Mouse (Mus musculus) thymus, adult 2 months (tissue): ENCODE data around the gene Tubgcp3. TPM values are rescaled to one million over a fixed set of nuclear protein-coding genes. Genes with fewer than 3 reads are reported as not detected.
"Not testable (repeated sequence)": the region's sequence is repeated elsewhere in the genome, so short reads cannot be mapped to it uniquely, and the experiment has no call there.

ENCODE experiments used
- DNase-seq: peaks from one replicate; pipeline ENCODE4 v3.0.0; 2021
- H3K27ac ChIP-seq: fragments of 200-500 bp; 2 replicates; pipeline ENCODE4 v1.5.1; 2012; ENCODE audit warnings: low read length, control low read depth; ENCODE audit not compliant: control insufficient read depth, insufficient read depth
- H3K27me3 ChIP-seq: fragments of 200-500 bp; 2 replicates; pipeline ENCODE4 v1.6.1; 2012; ENCODE audit warnings: mild to moderate bottlenecking, low read length, moderate library complexity, mixed read lengths; ENCODE audit not compliant: control insufficient read depth, insufficient read depth
- H3K36me3 ChIP-seq: fragments of 200-500 bp; 2 replicates; pipeline ENCODE4 v1.6.1; 2012; ENCODE audit warnings: mild to moderate bottlenecking, low read length, moderate library complexity; ENCODE audit not compliant: control insufficient read depth, insufficient read depth
- H3K4me1 ChIP-seq: fragments of 200-500 bp; replicated peaks from 2 replicates; pipeline ENCODE4 v1.6.1; 2012; ENCODE audit warnings: low read length; ENCODE audit not compliant: control insufficient read depth, insufficient read depth
- H3K4me3 ChIP-seq: fragments of 200-500 bp; 2 replicates; pipeline ENCODE4 v1.5.1; 2012; ENCODE audit warnings: mild to moderate bottlenecking, low read length, control low read depth, moderate library complexity; ENCODE audit not compliant: control insufficient read depth, insufficient read depth
- CTCF ChIP-seq: fragments of 200-500 bp; IDR thresholded peaks from 2 replicates; pipeline ENCODE4 v1.5.1; 2012; ENCODE audit warnings: mild to moderate bottlenecking, control low read depth, low read length, moderate library complexity, borderline replicate concordance; ENCODE audit not compliant: control insufficient read depth, poor library complexity, insufficient read depth; ENCODE audit errors: extremely low read depth
- POLR2A ChIP-seq: fragments of 200-500 bp; IDR thresholded peaks from 2 replicates; pipeline ENCODE4 v1.6.1; 2012; ENCODE audit warnings: mild to moderate bottlenecking, low read length, control low read depth, moderate library complexity; ENCODE audit not compliant: control insufficient read depth, poor library complexity, insufficient read depth; ENCODE audit errors: extremely low read depth
- WGBS: fragments of 180-500 bp; shearing (Covaris S2); methylation state at CpG from one replicate; pipeline ENCODE4 v1.1.7; 2018; 5-methylcytosine and 5-hydroxymethylcytosine counted together
- polyA plus RNA-seq: library from polyadenylated mRNA; depleted of rRNA; stranded (reverse); fragments of >200 nt; gene quantifications from 2 replicates; pipeline ENCODE4 v1.2.3, GENCODE M21; 2012

Gene Tubgcp3
- polyA plus RNA-seq, 1 experiment: 116 TPM

GRCm38 (mm10) chr8:12621550-12622222, 50.4 kb downstream of the Tubgcp3 start:
- 98% methylated on average over 18 of the region's 18 CpGs for WGBS
- peaks cover 43% of the 10 kb centered on the region for H3K36me3 ChIP-seq
- H3K4me3 ChIP-seq: no peak overlapping the region
- TF ChIP-seq POLR2A (no peak), CTCF (no peak)
- DNase-seq: no peak
- no peaks in the 10 kb centered on the region for H3K4me1 ChIP-seq
- H3K27ac ChIP-seq: no peak overlapping the region
- H3K27me3 ChIP-seq: no peaks in the 10 kb centered on the region

GRCm38 (mm10) chr8:12617369-12617768, 54.7 kb downstream of the Tubgcp3 start:
- not testable (repeated sequence) for H3K4me1 ChIP-seq, DNase-seq, H3K27me3 ChIP-seq, H3K27ac ChIP-seq, H3K4me3 ChIP-seq
- peaks cover 28% of the 10 kb centered on the region for H3K36me3 ChIP-seq
- 97% methylated on average over 3 of the region's 3 CpGs for WGBS

GRCm38 (mm10) chr8:12613201-12613600, 58.8 kb downstream of the Tubgcp3 start:
- Histone ChIP-seq H3K27ac (no peak overlapping the region), H3K27me3 (no peaks in the 10 kb centered on the region), H3K36me3 (peaks cover 4% of the 10 kb centered on the region; the same call in 1 of the 2 replicates), H3K4me3 (no peak overlapping the region), H3K4me1 (no peaks in the 10 kb centered on the region)
- DNase-seq: no peak
- WGBS: 90% methylated on average over 7 of the region's 7 CpGs
- TF ChIP-seq CTCF (no peak), POLR2A (no peak)

- DNase-seq: no peak
- no peaks in the 10 kb centered on the region for H3K27me3 ChIP-seq
- WGBS: 79% methylated on average over 12 of the region's 12 CpGs
- H3K27ac ChIP-seq: no peak overlapping the region
- H3K36me3 ChIP-seq: no peaks in the 10 kb centered on the region; the same call in 1 of the 2 replicates
- no peak for TF ChIP-seq CTCF
- TF ChIP-seq POLR2A: no peak
- H3K4me3 ChIP-seq: no peak overlapping the region
- H3K4me1 ChIP-seq: no peaks in the 10 kb centered on the region
These were observed 62.1 kb downstream of the Tubgcp3 start for GRCm38 (mm10) chr8:12609752-12610449.

- no peak for DNase-seq
- Histone ChIP-seq H3K36me3 (no peaks in the 10 kb centered on the region), H3K4me3 (no peak overlapping the region), H3K27ac (no peak overlapping the region), H3K4me1 (no peaks in the 10 kb centered on the region), H3K27me3 (no peaks in the 10 kb centered on the region)
- TF ChIP-seq POLR2A (no peak), CTCF (no peak)
- WGBS: 83% methylated on average over 10 of the region's 10 CpGs
These were observed 63.2 kb downstream of the Tubgcp3 start for GRCm38 (mm10) chr8:12608810-12609209.

GRCm38 (mm10) chr8:12607223-12607622, 64.8 kb downstream of the Tubgcp3 start:
- Histone ChIP-seq H3K4me3 (no peak overlapping the region), H3K27me3 (no peaks in the 10 kb centered on the region), H3K27ac (no peak overlapping the region), H3K36me3 (no peaks in the 10 kb centered on the region), H3K4me1 (no peaks in the 10 kb centered on the region)
- TF ChIP-seq CTCF (peak; percentile 93), POLR2A (no peak)
- peak; percentile 84 for DNase-seq
- 28% methylated on average over 6 of the region's 6 CpGs for WGBS
